Mouse (Mus musculus): Measurements from ENCODE around the gene Lgals3. TPM values are rescaled to one million over a fixed set of nuclear protein-coding genes. Genes with fewer than 3 reads are reported as not detected.

Lgals3 gene
- polyA plus RNA-seq, 1 experiment from 2014 or later, result 2.5 TPM

GRCm38 (mm10) chr14:47352272-47352671 is 15.3 kb upstream of the Lgals3 start:
- Histone ChIP-seq H3K27me3 (no peaks in the 10 kb centered on the region), H3K27ac (no peak overlapping the region), H3K9ac (no peak overlapping the region), H3K9me3 (no peaks in the 10 kb centered on the region), H3K4me3 (no peak overlapping the region), H3K36me3 (no peaks in the 10 kb centered on the region), H3K4me2 (replicated peaks) (no peak overlapping the region), H3K4me1 (no peaks in the 10 kb centered on the region)
- no peak for ATAC-seq (ENCODE audit: insufficient number of reproducible peaks, insufficient read depth, low FRiP score, low TSS enrichment)
- WGBS, result 90% methylated on average over 10 of the region's 10 CpGs

- Histone ChIP-seq H3K9me3 (no peaks in the 10 kb centered on the region), H3K4me2 (replicated peaks) (no peak overlapping the region), H3K4me3 (no peak overlapping the region), H3K36me3 (no peaks in the 10 kb centered on the region), H3K9ac (no peak overlapping the region), H3K27ac (no peak overlapping the region), H3K27me3 (no peaks in the 10 kb centered on the region), H3K4me1 (no peaks in the 10 kb centered on the region)
- no peak for ATAC-seq (ENCODE audit: insufficient number of reproducible peaks, insufficient read depth, low FRiP score, low TSS enrichment)
- WGBS, result 79% methylated on average over 4 of the region's 4 CpGs
These were observed 14.3 kb upstream of the Lgals3 start for GRCm38 (mm10) chr14:47353240-47353639.

- Histone ChIP-seq H3K36me3 (no peaks in the 10 kb centered on the region), H3K4me2 (replicated peaks) (no peak overlapping the region), H3K9me3 (no peaks in the 10 kb centered on the region), H3K9ac (no peak overlapping the region), H3K4me1 (no peaks in the 10 kb centered on the region), H3K27ac (no peak overlapping the region), H3K27me3 (no peaks in the 10 kb centered on the region), H3K4me3 (no peak overlapping the region)
- 67% methylated on average over 8 of the region's 8 CpGs for WGBS
- ATAC-seq (ENCODE audit: insufficient number of reproducible peaks, insufficient read depth, low FRiP score, low TSS enrichment), result no peak
These were observed 13.4 kb upstream of the Lgals3 start for GRCm38 (mm10) chr14:47354111-47354577.

GRCm38 (mm10) chr14:47354948-47355347 is 12.6 kb upstream of the Lgals3 start:
- WGBS, result 73% methylated on average over 5 of the region's 5 CpGs
- no peak overlapping the region for H3K4me3 ChIP-seq

GRCm38 (mm10) chr14:47356622-47357021 is 10.9 kb upstream of the Lgals3 start:
- Histone ChIP-seq H3K9ac (no peak overlapping the region), H3K36me3 (no peaks in the 10 kb centered on the region), H3K27ac (no peak overlapping the region), H3K4me3 (no peak overlapping the region), H3K4me1 (no peaks in the 10 kb centered on the region), H3K4me2 (replicated peaks) (no peak overlapping the region), H3K27me3 (no peaks in the 10 kb centered on the region), H3K9me3 (no peaks in the 10 kb centered on the region)
- no peak for ATAC-seq (ENCODE audit: insufficient number of reproducible peaks, insufficient read depth, low FRiP score, low TSS enrichment)
- 66% methylated on average over 3 of the region's 3 CpGs for WGBS

More at GRCm38 (mm10) chr14:47354948-47355347, 12.6 kb upstream of the Lgals3 start:
- no peak overlapping the region for H3K9ac ChIP-seq
- H3K4me1 ChIP-seq, result no peaks in the 10 kb centered on the region
- H3K27ac ChIP-seq, result no peak overlapping the region
- H3K4me2 ChIP-seq (replicated peaks), result no peak overlapping the region
- no peaks in the 10 kb centered on the region for H3K27me3 ChIP-seq
- ATAC-seq (ENCODE audit: insufficient number of reproducible peaks, insufficient read depth, low FRiP score, low TSS enrichment), result no peak
- no peaks in the 10 kb centered on the region for H3K9me3 ChIP-seq
- no peaks in the 10 kb centered on the region for H3K36me3 ChIP-seq

- 64% methylated on average over 3 of the region's 3 CpGs for WGBS
- no peak overlapping the region for H3K4me2 ChIP-seq (replicated peaks)
- no peak overlapping the region for H3K9ac ChIP-seq
- H3K27ac ChIP-seq, result no peak overlapping the region
- H3K36me3 ChIP-seq, result no peaks in the 10 kb centered on the region
- ATAC-seq (ENCODE audit: insufficient number of reproducible peaks, insufficient read depth, low FRiP score, low TSS enrichment), result no peak
- H3K27me3 ChIP-seq, result no peaks in the 10 kb centered on the region
- no peaks in the 10 kb centered on the region for H3K4me1 ChIP-seq
- H3K9me3 ChIP-seq, result no peaks in the 10 kb centered on the region
- no peak overlapping the region for H3K4me3 ChIP-seq
These were observed 7.9 kb upstream of the Lgals3 start for GRCm38 (mm10) chr14:47359610-47360009.

GRCm38 (mm10) chr14:47361418-47361817 is 6.1 kb upstream of the Lgals3 start:
- 91% methylated on average over 2 of the region's 2 CpGs for WGBS
- no peaks in the 10 kb centered on the region for H3K9me3 ChIP-seq
- H3K27ac ChIP-seq, result no peak overlapping the region
- ATAC-seq (ENCODE audit: insufficient number of reproducible peaks, insufficient read depth, low FRiP score, low TSS enrichment), result no peak
- H3K4me2 ChIP-seq (replicated peaks), result no peak overlapping the region
- no peak overlapping the region for H3K9ac ChIP-seq
- H3K4me1 ChIP-seq, result 0 out of 2 replicates have a peak, but pooled peaks cover 3% of the 10 kb centered on the region
- H3K36me3 ChIP-seq, result no peaks in the 10 kb centered on the region
- H3K4me3 ChIP-seq, result no peak overlapping the region
- no peaks in the 10 kb centered on the region for H3K27me3 ChIP-seq

- no peak overlapping the region for H3K27ac ChIP-seq
- H3K4me1 ChIP-seq, result 0 out of 2 replicates have a peak, but pooled peaks cover 3% of the 10 kb centered on the region
- no peak for ATAC-seq (ENCODE audit: insufficient number of reproducible peaks, insufficient read depth, low FRiP score, low TSS enrichment)
- no peaks in the 10 kb centered on the region for H3K36me3 ChIP-seq
- 82% methylated on average over 9 of the region's 9 CpGs for WGBS
- no peak overlapping the region for H3K9ac ChIP-seq
- no peak overlapping the region for H3K4me3 ChIP-seq
- H3K27me3 ChIP-seq, result no peaks in the 10 kb centered on the region
- no peaks in the 10 kb centered on the region for H3K9me3 ChIP-seq
- H3K4me2 ChIP-seq (replicated peaks), result no peak overlapping the region
These were observed 5.7 kb upstream of the Lgals3 start for GRCm38 (mm10) chr14:47361899-47362298.

GRCm38 (mm10) chr14:47364742-47365449 is 2.7 kb upstream of the Lgals3 start:
- WGBS, result 42% methylated on average over 21 of the region's 21 CpGs
- no peak for ATAC-seq (ENCODE audit: insufficient number of reproducible peaks, insufficient read depth, low FRiP score, low TSS enrichment)
- Histone ChIP-seq H3K4me1 (0 out of 2 replicates have a peak, but pooled peaks cover 8% of the 10 kb centered on the region), H3K4me3 (no peak overlapping the region), H3K27ac (no peak overlapping the region), H3K36me3 (no peaks in the 10 kb centered on the region), H3K9ac (no peak overlapping the region), H3K9me3 (no peaks in the 10 kb centered on the region), H3K27me3 (no peaks in the 10 kb centered on the region), H3K4me2 (replicated peaks) (peak overlapping the region; percentile 27; the same call in 1 of the 2 replicates)

GRCm38 (mm10) chr14:47366881-47367321 is 650 bp upstream of the Lgals3 start:
- H3K27me3 ChIP-seq, result no peaks in the 10 kb centered on the region
- no peak overlapping the region for H3K9ac ChIP-seq
- H3K4me2 ChIP-seq (replicated peaks), result no peak overlapping the region
- no peak for ATAC-seq (ENCODE audit: insufficient number of reproducible peaks, insufficient read depth, low FRiP score, low TSS enrichment)
- WGBS, result 67% methylated on average over 7 of the region's 7 CpGs
- H3K4me3 ChIP-seq, result no peak overlapping the region
- no peaks in the 10 kb centered on the region for H3K36me3 ChIP-seq
- H3K27ac ChIP-seq, result no peak overlapping the region
- H3K9me3 ChIP-seq, result no peaks in the 10 kb centered on the region
- H3K4me1 ChIP-seq, result 0 out of 2 replicates have a peak, but pooled peaks cover 10% of the 10 kb centered on the region

GRCm38 (mm10) chr14:47369741-47370140 is 2.2 kb downstream of the Lgals3 start:
- Histone ChIP-seq H3K27me3 (peaks cover 21% of the 10 kb centered on the region), H3K4me1 (peaks cover 20% of the 10 kb centered on the region), H3K4me2 (replicated peaks) (no peak overlapping the region), H3K27ac (no peak overlapping the region), H3K4me3 (no peak overlapping the region), H3K9me3 (no peaks in the 10 kb centered on the region), H3K36me3 (no peaks in the 10 kb centered on the region), H3K9ac (no peak overlapping the region)
- no peak for ATAC-seq (ENCODE audit: insufficient number of reproducible peaks, insufficient read depth, low FRiP score, low TSS enrichment)
- 88% methylated on average over 5 of the region's 5 CpGs for WGBS

- no peak overlapping the region for H3K4me2 ChIP-seq (replicated peaks)
- H3K27me3 ChIP-seq, result peaks cover 22% of the 10 kb centered on the region
- H3K9ac ChIP-seq, result no peak overlapping the region
- H3K9me3 ChIP-seq, result no peaks in the 10 kb centered on the region
- 78% methylated on average over 3 of the region's 3 CpGs for WGBS
- no peak overlapping the region for H3K4me3 ChIP-seq
- H3K36me3 ChIP-seq, result no peaks in the 10 kb centered on the region
- H3K4me1 ChIP-seq, result peaks cover 16% of the 10 kb centered on the region
- ATAC-seq (ENCODE audit: insufficient number of reproducible peaks, insufficient read depth, low FRiP score, low TSS enrichment), result no peak
- no peak overlapping the region for H3K27ac ChIP-seq
These were observed 3.2 kb downstream of the Lgals3 start for GRCm38 (mm10) chr14:47370790-47371189.

All from embryonic facial prominence, embryonic 12.5 days (tissue).